Mouse (Mus musculus) forebrain, embryonic 10.5 days (tissue): ENCODE results near the gene Trip4. TPM values are rescaled to one million over a fixed set of nuclear protein-coding genes. Genes with fewer than 3 reads are reported as not detected.

Experiments
- DNase-seq: peaks from one replicate; pipeline ENCODE4 v3.0.0-alpha.2; 2017; ENCODE audit warnings: low spot score; ENCODE audit errors: extremely low spot score
- H3K27ac ChIP-seq: fragments of 300-500 bp; sonication (generic); 2 replicates; pipeline ENCODE4 v1.5.1; 2016; ENCODE audit warnings: mild to moderate bottlenecking
- H3K27me3 ChIP-seq: fragments of 300-500 bp; sonication (generic); 2 replicates; pipeline ENCODE4 v1.6.1; 2016; ENCODE audit warnings: mild to moderate bottlenecking; ENCODE audit not compliant: poor library complexity, severe bottlenecking
- H3K36me3 ChIP-seq: fragments of 300-500 bp; sonication (generic); replicated peaks from 2 replicates; pipeline ENCODE4 v1.6.1; 2016; ENCODE audit warnings: mild to moderate bottlenecking, moderate library complexity
- H3K4me1 ChIP-seq: fragments of 300-500 bp; sonication (generic); 2 replicates; pipeline ENCODE4 v1.6.1; 2016
- H3K4me3 ChIP-seq: fragments of 300-500 bp; sonication (generic); 2 replicates; pipeline ENCODE4 v1.5.1; 2016; ENCODE audit warnings: mild to moderate bottlenecking, moderate library complexity
- H3K9me3 ChIP-seq: fragments of 300-500 bp; sonication (generic); 2 replicates; pipeline ENCODE4 v1.6.1; 2016; ENCODE audit warnings: mild to moderate bottlenecking, moderate library complexity
- WGBS: fragments of 180-500 bp; shearing (Covaris S2); methylation state at CpG from one replicate; pipeline ENCODE4 v1.1.7; 2016; 5-methylcytosine and 5-hydroxymethylcytosine counted together
- polyA plus RNA-seq: library from polyadenylated mRNA; unstranded; fragments of >200 nt; fragmentation: Nextera tagmentation; extraction: Ambion mirVana; gene quantifications from 2 replicates; pipeline ENCODE4 v1.2.1, GENCODE M21; 2016

Trip4 gene
- polyA plus RNA-seq, 1 experiment from 2014 or later: 32.5 TPM

DNA sequence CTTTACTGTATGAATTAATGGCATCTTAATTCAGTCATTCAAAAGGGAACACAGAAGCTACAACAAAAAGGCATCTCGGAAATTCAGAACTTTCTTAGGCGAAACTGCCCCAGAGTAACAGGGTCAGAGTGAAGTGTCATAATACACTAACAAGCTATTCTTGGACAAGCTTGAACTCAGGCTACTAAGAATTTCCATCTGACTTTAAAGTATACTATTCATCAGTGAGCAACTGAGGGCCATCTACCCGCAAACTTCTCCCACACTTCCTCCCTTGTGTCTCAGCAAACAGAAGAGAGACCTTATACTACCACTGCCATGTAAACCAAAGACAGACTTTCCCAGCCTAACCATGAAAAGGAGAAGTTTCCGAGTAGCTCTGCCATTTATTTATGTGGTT, 77.4 kb downstream of the Trip4 start:
- Histone ChIP-seq H3K4me3 (no peak overlapping the region), H3K27ac (peak overlapping the region; percentile 86), H3K9me3 (no peaks in the 10 kb centered on the region), H3K4me1 (peaks cover 87% of the 10 kb centered on the region), H3K27me3 (no peaks in the 10 kb centered on the region), H3K36me3 (peaks cover 4% of the 10 kb centered on the region)
- 52% methylated on average over 4 of the region's 4 CpGs for WGBS
- DNase-seq: no peak

GRCm38 (mm10) chr9:65830255-65830654, 78.3 kb downstream of the Trip4 start:
- H3K9me3 ChIP-seq: no peaks in the 10 kb centered on the region
- no peaks in the 10 kb centered on the region for H3K27me3 ChIP-seq
- peak overlapping the region; percentile 66; the same call in 1 of the 2 replicates for H3K27ac ChIP-seq
- DNase-seq: no peak
- no peak overlapping the region for H3K4me3 ChIP-seq
- peaks cover 4% of the 10 kb centered on the region for H3K36me3 ChIP-seq
- 78% methylated on average over 4 of the region's 4 CpGs for WGBS
- H3K4me1 ChIP-seq: peaks cover 90% of the 10 kb centered on the region

GRCm38 (mm10) chr9:65829410-65829809, 79.2 kb downstream of the Trip4 start:
- H3K27ac ChIP-seq: no peak overlapping the region
- DNase-seq: no peak
- WGBS: 83% methylated on average over 2 of the region's 2 CpGs
- peaks cover under 1% of the 10 kb centered on the region; the same call in 1 of the 2 replicates for H3K36me3 ChIP-seq
- peaks cover 90% of the 10 kb centered on the region for H3K4me1 ChIP-seq
- no peak overlapping the region for H3K4me3 ChIP-seq
- H3K27me3 ChIP-seq: no peaks in the 10 kb centered on the region
- H3K9me3 ChIP-seq: no peaks in the 10 kb centered on the region

DNA sequence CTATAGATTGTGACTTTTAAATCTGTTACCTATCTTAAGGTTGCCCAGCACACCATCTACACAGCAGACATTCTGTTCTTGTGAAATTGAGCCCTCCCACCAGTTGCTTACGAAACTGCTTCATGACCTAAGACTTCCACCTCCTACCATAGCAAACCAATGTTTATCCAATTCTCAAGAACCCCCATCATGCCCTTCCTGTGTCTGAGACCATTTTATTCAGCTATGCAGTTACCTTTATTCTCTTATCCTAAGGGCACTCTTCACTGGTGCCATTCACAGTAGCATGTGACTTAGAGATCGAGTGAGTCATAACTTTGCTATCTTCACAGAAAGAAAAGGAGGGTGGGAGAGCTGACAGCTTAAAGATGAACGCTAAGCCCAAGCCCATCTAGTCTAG, 80.1 kb downstream of the Trip4 start:
- Histone ChIP-seq H3K4me1 (peaks cover 91% of the 10 kb centered on the region), H3K27ac (peak overlapping the region; percentile 100), H3K4me3 (peak overlapping the region; percentile 94), H3K9me3 (no peaks in the 10 kb centered on the region), H3K36me3 (no peaks in the 10 kb centered on the region), H3K27me3 (no peaks in the 10 kb centered on the region)
- no peak for DNase-seq
- 48% methylated on average over 3 of the region's 3 CpGs for WGBS

DNA sequence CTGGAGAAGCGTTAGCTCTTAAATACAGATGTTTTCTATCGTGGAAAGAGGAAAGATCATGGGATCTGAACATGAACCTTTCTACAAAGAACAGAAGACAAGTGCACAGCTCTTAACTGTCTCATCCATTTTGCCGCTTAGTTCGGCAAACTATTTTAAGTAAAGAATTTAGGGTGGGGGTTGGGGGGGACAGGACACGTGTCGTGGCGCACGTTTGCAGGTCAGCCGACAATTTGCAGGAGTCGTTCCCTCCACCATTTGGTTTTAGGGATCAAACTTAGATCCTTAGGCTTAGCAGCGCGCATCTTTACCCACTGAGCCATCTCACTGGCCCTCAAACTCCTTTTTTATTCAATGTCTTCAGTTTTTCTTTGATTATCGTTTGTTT, 80.6 kb downstream of the Trip4 start:
- 1% methylated on average over 13 of the region's 13 CpGs for WGBS
- no peak for DNase-seq
- Histone ChIP-seq H3K4me3 (peak overlapping the region; percentile 94), H3K4me1 (peaks cover 90% of the 10 kb centered on the region), H3K36me3 (no peaks in the 10 kb centered on the region), H3K27ac (peak overlapping the region; percentile 100), H3K9me3 (no peaks in the 10 kb centered on the region), H3K27me3 (no peaks in the 10 kb centered on the region)

GRCm38 (mm10) chr9:65827344-65828015, 81.1 kb downstream of the Trip4 start, which contains the start of gene Zfp609:
Gene Zfp609, minus strand, starts transcription at chr9:65827564.
- Histone ChIP-seq H3K4me3 (peak within 1 kb of the TSS; percentile 94), H3K4me1 (peaks cover 84% of the 10 kb centered on the region), H3K27ac (peak within 1 kb of the TSS; percentile 100), H3K36me3 (no peaks in the 10 kb centered on the region), H3K9me3 (no peaks in the 10 kb centered on the region), H3K27me3 (no peaks in the 10 kb centered on the region)
- WGBS: under 1% methylated on average over 68 of the region's 76 CpGs
- peak; percentile 95 for DNase-seq

GRCm38 (mm10) chr9:65826588-65827343, 81.8 kb downstream of the Trip4 start:
- DNase-seq: peak; percentile 63
- Histone ChIP-seq H3K4me3 (peak overlapping the region; percentile 94), H3K27me3 (no peaks in the 10 kb centered on the region), H3K9me3 (no peaks in the 10 kb centered on the region), H3K27ac (peak overlapping the region; percentile 100), H3K4me1 (peaks cover 77% of the 10 kb centered on the region), H3K36me3 (no peaks in the 10 kb centered on the region)
- under 1% methylated on average over 31 of the region's 31 CpGs for WGBS

GRCm38 (mm10) chr9:65826226-65826587, 82.4 kb downstream of the Trip4 start:
- Histone ChIP-seq H3K9me3 (no peaks in the 10 kb centered on the region), H3K27ac (peak overlapping the region; percentile 100), H3K4me3 (peak overlapping the region; percentile 94), H3K36me3 (no peaks in the 10 kb centered on the region), H3K27me3 (no peaks in the 10 kb centered on the region), H3K4me1 (peaks cover 77% of the 10 kb centered on the region)
- 0% methylated on average over 4 of the region's 4 CpGs for WGBS
- DNase-seq: peak; percentile 58

DNA sequence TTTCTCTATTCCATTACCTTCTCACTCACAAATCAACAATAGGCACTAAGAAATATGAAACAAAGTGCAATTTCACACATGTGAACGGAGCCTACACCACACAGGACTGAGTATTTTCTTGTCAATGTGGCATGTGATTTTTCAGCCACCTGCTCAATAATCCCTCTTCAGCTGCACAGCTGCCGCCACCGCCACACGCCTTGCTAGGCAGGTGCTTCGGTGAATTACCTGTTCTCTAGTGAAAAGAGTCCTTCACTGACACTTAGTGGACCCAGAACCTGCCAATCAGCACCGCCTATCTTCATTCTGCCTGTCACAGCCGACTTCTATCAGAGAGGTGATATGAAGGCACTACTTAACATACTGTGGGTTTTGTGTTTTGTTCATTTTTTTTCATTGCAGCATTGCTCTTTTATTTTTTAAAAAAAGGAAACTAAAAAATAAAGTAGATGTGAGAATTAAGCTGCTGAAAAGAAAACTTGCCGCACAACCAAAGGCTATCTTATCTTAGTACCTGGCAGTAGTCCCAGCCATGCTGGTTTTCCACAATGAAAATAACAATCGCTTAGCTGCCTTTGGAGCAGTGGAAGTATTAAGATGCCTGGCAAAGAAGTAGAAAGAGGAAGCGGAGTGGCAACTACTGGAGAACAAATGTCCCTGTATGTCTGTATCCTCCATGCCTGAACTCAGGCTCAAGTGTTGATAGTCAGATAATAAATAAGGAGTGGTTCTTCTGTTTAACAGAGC, 84.7 kb downstream of the Trip4 start:
- Histone ChIP-seq H3K36me3 (peaks cover 2% of the 10 kb centered on the region; the same call in 1 of the 2 replicates), H3K4me3 (0 out of 2 replicates have a peak overlapping the region, but pooled peaks have one; percentile 9), H3K9me3 (no peaks in the 10 kb centered on the region), H3K27me3 (no peaks in the 10 kb centered on the region), H3K27ac (no peak overlapping the region), H3K4me1 (peaks cover 64% of the 10 kb centered on the region)
- 87% methylated on average over 10 of the region's 10 CpGs for WGBS
- no peak for DNase-seq

- H3K27me3 ChIP-seq: no peaks in the 10 kb centered on the region
- H3K4me1 ChIP-seq: peaks cover 58% of the 10 kb centered on the region
- no peak overlapping the region for H3K4me3 ChIP-seq
- WGBS: 93% methylated on average over 4 of the region's 4 CpGs
- no peak overlapping the region for H3K27ac ChIP-seq
- peaks cover 13% of the 10 kb centered on the region for H3K36me3 ChIP-seq
- DNase-seq: no peak
- no peaks in the 10 kb centered on the region for H3K9me3 ChIP-seq
These were observed 86.6 kb downstream of the Trip4 start for GRCm38 (mm10) chr9:65822011-65822410.

DNA sequence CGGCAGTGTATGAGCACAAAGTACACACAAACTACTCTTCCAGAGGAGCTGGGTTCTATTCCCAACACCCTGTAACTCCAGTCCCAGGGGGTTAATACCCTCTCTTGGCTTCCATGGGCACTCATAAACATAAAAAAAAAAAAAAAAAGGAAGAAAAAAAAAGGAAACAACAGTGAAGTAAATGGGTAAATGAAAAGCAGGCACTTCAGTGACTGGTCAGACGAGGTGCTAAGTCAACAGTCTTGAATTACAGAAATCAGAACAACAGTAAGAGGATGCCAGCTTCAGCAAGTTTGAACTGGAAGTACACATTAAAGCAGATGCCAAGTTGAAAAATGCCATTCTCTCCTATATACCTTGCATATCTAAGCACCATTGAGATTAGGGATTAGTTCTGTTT, 88.3 kb downstream of the Trip4 start:
- H3K4me3 ChIP-seq: no peak overlapping the region
- H3K27ac ChIP-seq: no peak overlapping the region
- peaks cover 8% of the 10 kb centered on the region for H3K9me3 ChIP-seq
- DNase-seq: no peak
- H3K36me3 ChIP-seq: peaks cover 30% of the 10 kb centered on the region
- 85% methylated on average over 2 of the region's 2 CpGs for WGBS
- no peaks in the 10 kb centered on the region for H3K27me3 ChIP-seq
- peaks cover 45% of the 10 kb centered on the region for H3K4me1 ChIP-seq

GRCm38 (mm10) chr9:65818402-65818801, 90.2 kb downstream of the Trip4 start:
- WGBS: 76% methylated on average over 2 of the region's 2 CpGs
- Histone ChIP-seq H3K4me1 (peaks cover 26% of the 10 kb centered on the region), H3K27ac (no peak overlapping the region), H3K36me3 (peaks cover 45% of the 10 kb centered on the region), H3K27me3 (no peaks in the 10 kb centered on the region), H3K4me3 (no peak overlapping the region), H3K9me3 (peaks cover 8% of the 10 kb centered on the region)
- no peak for DNase-seq
